Mouse (Mus musculus) olfactory bulb, adult 2 months (tissue): ENCODE measurements around the gene Gm20671. TPM values are rescaled to one million over a fixed set of nuclear protein-coding genes. Genes with fewer than 3 reads are reported as not detected.
"Not testable (repeated sequence)": the region's sequence is repeated elsewhere in the genome, so short reads cannot be mapped to it uniquely, and the experiment has no call there.

Experiments used
- H3K27ac ChIP-seq: fragments of 200-500 bp; 2 replicates; pipeline ENCODE4 v1.5.1; 2012; ENCODE audit warnings: low read depth, low read length; ENCODE audit not compliant: insufficient read depth
- H3K4me1 ChIP-seq: fragments of 200-500 bp; 2 replicates; pipeline ENCODE4 v1.6.1; 2012; ENCODE audit warnings: low read length; ENCODE audit not compliant: control insufficient read depth, insufficient read depth
- H3K4me3 ChIP-seq: fragments of 200-500 bp; 2 replicates; pipeline ENCODE4 v1.5.1; 2012; ENCODE audit warnings: mild to moderate bottlenecking, low read depth, low read length, moderate library complexity; ENCODE audit not compliant: insufficient read depth
- CTCF ChIP-seq: fragments of 200-500 bp; IDR thresholded peaks from 2 replicates; pipeline ENCODE4 v1.5.1; 2012; ENCODE audit warnings: low read depth, mild to moderate bottlenecking, low read length, moderate library complexity; ENCODE audit not compliant: insufficient read depth
- POLR2A ChIP-seq: fragments of 200-500 bp; IDR thresholded peaks from 2 replicates; pipeline ENCODE4 v1.6.1; 2012; ENCODE audit warnings: mild to moderate bottlenecking, low read depth, low read length, moderate library complexity; ENCODE audit not compliant: insufficient read depth
- whole genome bisulfite sequencing: fragments of 180-500 bp; shearing (Covaris S2); methylation state at CpG from one replicate; pipeline ENCODE4 v1.1.7; 2018; 5-methylcytosine and 5-hydroxymethylcytosine counted together
- polyA plus RNA-seq: library from polyadenylated mRNA; stranded (reverse); fragments of >200 nt; gene quantifications from 2 replicates; pipeline ENCODE4 v1.2.4, GENCODE M21; 2012; ENCODE audit warnings: low replicate concordance; ENCODE audit not compliant: missing spikeins, insufficient read depth, insufficient read length

The Gm20671 gene
- polyA plus RNA-seq, 1 experiment: not detected

DNA sequence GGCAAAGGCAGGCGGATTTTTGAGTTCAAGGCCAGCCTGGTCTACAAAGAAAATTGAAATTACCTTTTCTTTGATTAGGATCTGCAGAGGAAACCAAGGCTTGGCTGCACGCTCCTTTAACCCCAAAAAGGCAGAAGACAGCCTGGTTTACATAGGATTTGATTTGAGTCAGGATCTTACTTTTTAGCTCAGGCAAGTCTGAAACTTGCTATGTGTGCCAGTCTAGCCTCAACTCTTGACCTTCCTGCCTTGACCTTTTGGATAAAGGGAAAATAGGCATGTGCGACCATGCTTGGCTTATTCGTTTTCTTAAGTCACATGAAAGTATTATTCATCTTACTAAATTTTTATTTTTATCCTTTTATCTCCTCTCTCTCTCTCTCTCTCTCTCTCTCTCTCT is 27.9 kb upstream of the Gm20671 start:
- no peak overlapping the region for H3K27ac ChIP-seq
- H3K4me1 ChIP-seq: no peaks in the 10 kb centered on the region
- WGBS: 88% methylated on average over 4 of the region's 4 CpGs
- no peak overlapping the region for H3K4me3 ChIP-seq
- TF ChIP-seq POLR2A: no peak

DNA sequence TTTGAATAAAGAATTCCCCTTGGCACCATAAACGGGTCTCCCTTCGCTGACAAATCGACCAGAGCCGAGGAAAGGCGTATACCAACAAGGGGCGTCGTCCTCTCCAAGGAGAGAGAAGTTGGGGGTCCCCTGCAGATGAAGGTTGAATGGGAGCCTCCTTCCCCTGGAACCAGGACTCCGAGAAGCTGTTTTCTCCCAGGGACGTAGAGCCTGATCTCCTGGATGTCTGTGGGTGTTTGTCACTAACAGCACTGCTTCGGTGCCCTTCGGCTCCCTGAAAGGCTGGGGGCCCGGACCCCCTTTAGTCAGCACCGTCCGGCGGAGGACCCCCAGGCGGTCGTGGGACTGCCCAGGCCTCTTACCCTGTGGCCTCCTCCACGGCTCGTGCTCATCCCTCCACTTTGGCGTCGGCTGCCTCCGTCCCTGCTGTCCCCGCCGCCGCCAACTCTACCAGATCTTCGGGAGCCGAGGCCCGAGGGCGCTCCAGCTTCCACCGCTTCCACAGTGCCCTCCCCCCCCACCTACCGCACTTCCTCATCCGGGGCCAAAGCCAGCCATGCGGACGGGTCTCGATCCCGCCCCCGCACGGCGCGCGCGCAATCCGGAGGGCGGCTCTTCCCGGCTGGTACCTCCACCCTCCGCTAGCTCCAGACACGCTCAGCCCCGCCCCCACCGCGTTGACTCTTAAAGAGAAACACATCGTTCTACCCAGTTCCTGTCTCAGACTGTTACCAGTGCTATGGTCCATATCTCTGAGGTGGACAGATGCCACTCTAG is 27.0 kb upstream of the Gm20671 start, which contains the start of gene Prr14l:
Gene Prr14l (minus strand): TSS at position 526 of the 777 bp plus-strand sequence.
- Histone ChIP-seq H3K4me3 (peak within 1 kb of the TSS; percentile 69), H3K27ac (peak within 1 kb of the TSS; percentile 63; the same call in 1 of the 2 replicates), H3K4me1 (no peaks in the 10 kb centered on the region)
- TF ChIP-seq CTCF: no peak
- TF ChIP-seq POLR2A: peak; percentile 82
- WGBS: under 1% methylated on average over 51 of the region's 51 CpGs

GRCm38 (mm10) chr5:32852026-32852425 is 25.1 kb upstream of the Gm20671 start:
- H3K4me3 ChIP-seq: no peak overlapping the region
- WGBS: 35% methylated on average over 6 of the region's 6 CpGs

GRCm38 (mm10) chr5:32849580-32849979 is 22.7 kb upstream of the Gm20671 start:
- not testable (repeated sequence) for H3K4me1 ChIP-seq, H3K4me3 ChIP-seq, H3K27ac ChIP-seq
- 93% methylated on average over 3 of the region's 3 CpGs for WGBS

More at GRCm38 (mm10) chr5:32852026-32852425, 25.1 kb upstream of the Gm20671 start:
- TF ChIP-seq POLR2A: no peak
- TF ChIP-seq CTCF: no peak
- Histone ChIP-seq H3K4me1 (no peaks in the 10 kb centered on the region), H3K27ac (no peak overlapping the region)

GRCm38 (mm10) chr5:32849178-32849577 is 22.3 kb upstream of the Gm20671 start:
- no peaks in the 10 kb centered on the region for H3K4me1 ChIP-seq
- WGBS: 65% methylated on average over 3 of the region's 3 CpGs
- TF ChIP-seq POLR2A: no peak
- no peak for TF ChIP-seq CTCF
- H3K4me3 ChIP-seq: no peak overlapping the region
- no peak overlapping the region for H3K27ac ChIP-seq

GRCm38 (mm10) chr5:32840029-32840428 is 13.1 kb upstream of the Gm20671 start:
- no peak for TF ChIP-seq CTCF
- Histone ChIP-seq H3K4me1 (peaks cover 2% of the 10 kb centered on the region; the same call in 1 of the 2 replicates), H3K27ac (no peak overlapping the region), H3K4me3 (no peak overlapping the region)
- WGBS: 96% methylated on average over 2 of the region's 2 CpGs

DNA sequence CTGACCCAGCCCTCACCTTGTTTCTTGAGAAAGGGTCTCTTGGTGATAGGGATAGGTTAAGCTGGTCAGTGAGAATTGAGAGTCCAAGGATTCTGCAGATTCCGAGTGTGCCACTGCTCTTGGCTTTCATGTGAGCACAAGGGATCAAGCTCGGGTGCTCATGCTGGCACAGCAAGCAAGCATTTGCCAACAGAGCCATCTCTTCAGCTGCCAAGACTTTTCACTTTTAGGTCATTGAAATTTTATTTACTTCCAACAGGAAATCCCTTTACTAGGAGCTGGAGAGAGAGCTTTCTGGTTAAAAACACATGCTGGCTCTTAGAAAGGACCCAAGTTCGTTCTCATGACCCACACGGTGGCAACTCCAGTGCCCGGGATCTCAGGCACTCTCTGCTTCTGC is 10.1 kb upstream of the Gm20671 start:
- TF ChIP-seq POLR2A (no peak), CTCF (no peak)
- H3K27ac ChIP-seq: 0 out of 2 replicates have a peak overlapping the region, but pooled peaks have one; percentile 6

GRCm38 (mm10) chr5:32834497-32834896 is 7.6 kb upstream of the Gm20671 start:
- Histone ChIP-seq H3K27ac (no peak overlapping the region), H3K4me3 (no peak overlapping the region), H3K4me1 (peaks cover 5% of the 10 kb centered on the region; the same call in 1 of the 2 replicates)
- 69% methylated on average over 1 of the region's 1 CpGs for WGBS
- no peak for TF ChIP-seq CTCF
- no peak for TF ChIP-seq POLR2A

More for the DNA sequence above, 10.1 kb upstream of the Gm20671 start:
- Histone ChIP-seq H3K4me1 (peaks cover 5% of the 10 kb centered on the region; the same call in 1 of the 2 replicates), H3K4me3 (no peak overlapping the region)
- WGBS: 46% methylated on average over 5 of the region's 5 CpGs

GRCm38 (mm10) chr5:32830054-32830453 is 3.1 kb upstream of the Gm20671 start:
- no peak overlapping the region for H3K27ac ChIP-seq
- H3K4me3 ChIP-seq: no peak overlapping the region
- 83% methylated on average over 2 of the region's 2 CpGs for WGBS
- peaks cover 7% of the 10 kb centered on the region; the same call in 1 of the 2 replicates for H3K4me1 ChIP-seq
- TF ChIP-seq POLR2A (no peak), CTCF (no peak)

- H3K27ac ChIP-seq, H3K4me1 ChIP-seq, H3K4me3 ChIP-seq: not testable (repeated sequence)
- 78% methylated on average over 1 of the region's 1 CpGs for WGBS
These were observed 1.9 kb upstream of the Gm20671 start for GRCm38 (mm10) chr5:32828766-32829165.
